Mouse (Mus musculus): ENCODE measurements around the gene Zfp503.

GRCm38 (mm10) chr14:21984757-21985425, 4.5 kb downstream of the Zfp503 start:
- TF ChIP-seq CTCF (IDR thresholded peaks at IDR 0.05; ENCODE audit: extremely low read depth, insufficient read length, insufficient replicate concordance, low read depth, low read length), result no peak
- TF ChIP-seq POLR2A (IDR thresholded peaks at IDR 0.05; ENCODE audit: low read depth, low read length), result 0 out of 2 replicates have a peak, but pooled peaks have one; percentile 5

Data from small intestine, adult 2 months (tissue).